Mouse (Mus musculus): ENCODE results near the gene Ptch1.

DNA sequence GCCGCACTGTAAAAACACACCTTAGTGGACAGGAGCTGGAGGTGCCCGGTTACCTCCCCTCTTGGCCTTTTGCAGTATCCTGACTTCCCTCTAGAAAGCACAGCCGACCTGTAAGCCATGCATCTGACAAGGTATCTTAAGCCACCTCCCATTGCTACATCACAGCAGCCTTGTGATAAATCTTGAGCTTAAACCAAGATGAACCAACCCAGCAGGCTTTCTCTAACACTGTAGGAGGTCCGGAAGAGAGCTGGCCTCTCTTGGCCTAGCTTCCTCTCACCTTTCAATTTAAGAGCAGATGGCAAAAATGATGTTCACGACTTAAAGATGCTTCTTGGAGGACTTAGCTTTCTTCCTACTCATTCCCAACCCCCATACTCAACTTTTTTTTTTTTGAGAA lies 17.5 kb downstream of the Ptch1 start:
- no peak for TF ChIP-seq CTCF (IDR thresholded peaks at IDR 0.05; ENCODE audit: borderline replicate concordance, insufficient read depth, low read depth, low read length)
- no peak for TF ChIP-seq POLR2A (IDR thresholded peaks at IDR 0.05; ENCODE audit: borderline replicate concordance, insufficient read depth, low read length)
